Mouse (Mus musculus) spleen, adult 2 months (tissue): ENCODE results near the gene Tmem126a.

Source experiments
- CTCF ChIP-seq: fragments of 200-500 bp; IDR thresholded peaks from 2 replicates; pipeline ENCODE4 v1.5.1; 2011; ENCODE audit warnings: mild to moderate bottlenecking, inconsistent platforms; ENCODE audit not compliant: insufficient read depth, insufficient read length, insufficient replicate concordance; ENCODE audit errors: extremely low read depth
- POLR2A ChIP-seq: fragments of 200-500 bp; IDR thresholded peaks from 2 replicates; pipeline ENCODE4 v1.6.1; 2011; ENCODE audit warnings: low read depth, low read length, inconsistent platforms

DNA sequence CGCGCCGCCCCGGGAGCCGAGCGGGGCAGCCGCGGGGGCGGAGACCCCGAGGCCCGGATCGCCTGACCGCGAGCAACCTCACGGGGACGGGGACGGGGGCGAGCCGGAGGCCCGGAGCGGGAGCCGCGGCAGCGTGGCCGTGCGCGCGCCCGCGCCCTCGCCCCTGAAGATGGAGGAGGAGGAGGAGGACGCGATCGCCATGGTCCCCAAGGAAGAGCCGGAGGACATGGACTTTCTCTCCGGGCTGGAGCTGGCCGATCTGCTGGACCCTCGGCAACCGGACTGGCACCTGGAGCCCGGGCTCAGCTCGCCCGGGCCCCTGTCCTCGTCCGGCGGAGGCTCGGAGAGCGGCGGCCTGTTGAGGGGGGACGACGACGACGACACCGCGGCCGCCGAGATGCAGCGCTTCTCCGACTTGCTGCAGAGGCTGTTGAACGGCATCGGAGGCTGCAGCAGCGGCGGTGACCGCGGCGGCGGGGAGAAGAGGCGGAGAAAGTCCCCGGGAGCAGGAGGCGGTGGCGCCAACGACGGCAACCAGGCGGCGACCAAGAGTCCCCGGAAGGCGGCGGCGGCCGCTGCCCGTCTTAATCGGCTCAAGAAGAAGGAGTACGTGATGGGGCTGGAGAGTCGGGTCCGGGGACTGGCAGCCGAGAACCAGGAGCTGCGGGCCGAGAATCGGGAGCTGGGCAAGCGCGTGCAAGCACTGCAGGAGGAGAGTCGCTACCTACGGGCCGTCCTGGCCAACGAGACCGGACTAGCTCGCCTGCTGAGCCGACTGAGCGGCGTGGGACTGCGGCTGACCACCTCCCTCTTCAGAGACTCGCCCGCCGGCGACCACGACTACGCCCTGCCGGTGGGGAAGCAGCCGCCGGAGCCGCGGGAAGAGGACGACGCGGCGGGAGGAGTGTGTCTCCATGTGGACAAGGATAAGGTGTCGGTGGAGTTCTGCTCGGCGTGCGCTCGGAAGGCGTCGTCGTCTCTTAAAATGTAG, 13.6 kb downstream of the Tmem126a start:
- TF ChIP-seq CTCF = peak; percentile 37; the same call in 1 of the 2 replicates
- TF ChIP-seq POLR2A = no peak
